Mouse (Mus musculus) intestine, embryonic 14.5 days (tissue): ENCODE measurements around the gene Siva1. TPM values are rescaled to one million over a fixed set of nuclear protein-coding genes. Genes with fewer than 3 reads are reported as not detected.
A peak's percentile ranks its signal among the peaks of the same experiment; 100 is the strongest.

Experiments used
- ATAC-seq: fragments of 200-750 bp; cut with Nextera tagmentation; replicated peaks from 2 replicates; pipeline ENCODE4 v1.8.0; 2017; ENCODE audit warnings: low read depth, moderate number of reproducible peaks, moderate TSS enrichment, moderate library complexity; ENCODE audit not compliant: low FRiP score, low TSS enrichment
- DNase-seq: peaks from one replicate; pipeline ENCODE4 v3.0.0-alpha.2; 2018; ENCODE audit warnings: low spot score
- H3K27ac ChIP-seq: fragments of 300-500 bp; sonication (generic); 2 replicates; pipeline ENCODE4 v1.5.1; 2014; ENCODE audit warnings: low read depth, mild to moderate bottlenecking, control low read depth
- H3K27me3 ChIP-seq: fragments of 300-500 bp; sonication (generic); replicated peaks from 2 replicates; pipeline ENCODE4 v1.6.1; 2014; ENCODE audit warnings: low read length, control low read depth; ENCODE audit not compliant: control insufficient read depth, insufficient read depth
- H3K36me3 ChIP-seq: fragments of 300-500 bp; sonication (generic); 2 replicates; pipeline ENCODE4 v1.6.1; 2014; ENCODE audit warnings: low read length, control low read depth; ENCODE audit not compliant: control insufficient read depth, insufficient read depth
- H3K4me1 ChIP-seq: fragments of 300-500 bp; sonication (generic); replicated peaks from 2 replicates; pipeline ENCODE4 v1.6.1; 2014; ENCODE audit warnings: low read length, control low read depth, mixed read lengths; ENCODE audit not compliant: control insufficient read depth, insufficient read depth
- H3K4me2 ChIP-seq: fragments of 300-500 bp; sonication (generic); 2 replicates; pipeline ENCODE4 v1.6.1; 2014; ENCODE audit warnings: low read length
- H3K4me3 ChIP-seq: fragments of 300-500 bp; sonication (generic); 2 replicates; pipeline ENCODE4 v1.5.1; 2014; ENCODE audit warnings: low read depth, low read length, control low read depth, mixed read lengths
- H3K9ac ChIP-seq: fragments of 300-500 bp; sonication (generic); 2 replicates; pipeline ENCODE4 v1.6.1; 2014; ENCODE audit warnings: mild to moderate bottlenecking, low read length
- H3K9me3 ChIP-seq: fragments of 300-500 bp; sonication (generic); 2 replicates; pipeline ENCODE4 v1.6.1; 2016; ENCODE audit warnings: low read length, control low read depth; ENCODE audit not compliant: control insufficient read depth
- WGBS: fragments of 180-500 bp; shearing (Covaris S2); extraction: QIAGEN DNeasy Blood & Tissue Kit; methylation state at CpG from one replicate; pipeline ENCODE4 v1.1.7; 2014; 5-methylcytosine and 5-hydroxymethylcytosine counted together
- polyA plus RNA-seq: library from polyadenylated mRNA; unstranded; fragments of >200 nt; fragmentation: Nextera tagmentation; extraction: Ambion mirVana; gene quantifications from 2 replicates; pipeline ENCODE4 v1.2.1, GENCODE M21; 2014

Gene Siva1
- 315 and 324 TPM in 2 replicates for polyA plus RNA-seq

DNA sequence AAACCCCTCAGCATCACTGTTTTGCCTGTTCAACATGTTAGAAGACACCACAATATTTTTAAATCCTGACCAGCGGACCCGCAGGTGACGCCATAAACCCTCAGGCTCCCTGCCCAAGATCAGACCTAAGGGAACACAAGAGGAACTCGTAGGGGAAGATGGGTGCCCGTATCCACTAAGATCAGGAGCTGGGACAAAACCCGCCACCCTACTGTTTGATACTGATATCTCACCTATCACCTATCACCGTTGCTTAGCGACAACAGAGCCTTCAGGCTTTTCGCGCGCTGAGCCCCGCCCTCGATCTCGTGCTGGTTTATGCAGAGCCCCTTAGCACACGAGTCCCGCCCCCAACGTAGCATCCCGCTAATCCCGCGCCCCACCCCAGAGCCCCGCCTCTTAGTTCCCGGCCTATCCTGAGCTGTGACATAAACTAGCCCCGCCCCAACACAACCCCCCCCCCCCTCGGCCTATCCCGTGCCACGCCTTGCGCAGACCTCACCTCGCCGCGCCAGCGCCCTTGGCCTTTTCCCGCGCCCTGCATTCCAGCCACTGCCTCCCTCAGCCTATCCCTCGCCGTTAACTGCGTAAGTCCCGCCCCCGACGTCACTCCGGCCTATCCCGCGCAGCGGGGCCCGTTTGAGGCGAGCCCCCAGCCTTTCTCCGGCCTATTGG lies at the start of gene Siva1:
Gene Siva1, plus strand, starts transcription at position 500 of the 675 bp plus-strand sequence.
- peaks cover 16% of the 10 kb centered on the region for H3K4me1 ChIP-seq
- peak within 1 kb of the TSS; percentile 87 for H3K27ac ChIP-seq
- no peaks in the 10 kb centered on the region for H3K27me3 ChIP-seq
- ATAC-seq (peak; percentile 98), DNase-seq (peak; percentile 95)
- peak within 1 kb of the TSS; percentile 93 for H3K4me3 ChIP-seq
- 1% methylated on average over 45 of the region's 46 CpGs for WGBS
- peak within 1 kb of the TSS; percentile 88 for H3K4me2 ChIP-seq
- peaks cover 16% of the 10 kb centered on the region for H3K36me3 ChIP-seq
- H3K9ac ChIP-seq, result peak within 1 kb of the TSS; percentile 81
- H3K9me3 ChIP-seq, result no peaks in the 10 kb centered on the region

- no peak overlapping the region for H3K4me3 ChIP-seq
- no peaks in the 10 kb centered on the region for H3K27me3 ChIP-seq
- no peak overlapping the region; the same call in none of the 2 replicates for H3K27ac ChIP-seq
- H3K9me3 ChIP-seq, result no peaks in the 10 kb centered on the region
- H3K4me1 ChIP-seq, result peaks cover 25% of the 10 kb centered on the region
- DNase-seq, result no peak
- no peak for ATAC-seq
- H3K4me2 ChIP-seq, result no peak overlapping the region
- H3K36me3 ChIP-seq, result no peaks in the 10 kb centered on the region
- 38% methylated on average over 4 of the region's 4 CpGs for WGBS
- H3K9ac ChIP-seq, result no peak overlapping the region
These were observed 49.5 kb upstream of the Siva1 start for GRCm38 (mm10) chr12:112594989-112595388.

DNA sequence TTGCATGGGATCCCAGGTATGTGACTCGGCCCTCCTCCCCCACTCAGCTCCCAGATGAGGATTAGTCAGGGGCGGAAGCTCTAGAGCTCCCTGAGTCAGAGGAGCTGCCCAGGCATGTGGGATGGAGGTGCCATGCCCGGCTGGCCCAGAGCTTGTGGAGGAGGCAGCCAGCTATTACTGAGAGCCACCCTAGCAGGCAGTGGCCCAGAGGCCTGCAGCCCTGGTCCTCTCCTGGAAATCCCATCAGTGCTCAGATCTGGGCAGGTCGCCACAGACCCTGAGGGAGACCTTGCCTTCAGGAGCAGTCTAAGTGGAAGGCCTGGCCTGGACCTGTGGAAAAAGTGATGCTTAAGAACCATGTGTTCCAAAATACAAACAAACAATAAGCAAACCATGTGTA lies 48.9 kb upstream of the Siva1 start:
- 76% methylated on average over 4 of the region's 4 CpGs for WGBS
- Histone ChIP-seq H3K27me3 (no peaks in the 10 kb centered on the region), H3K4me1 (peaks cover 21% of the 10 kb centered on the region), H3K27ac (no peak overlapping the region), H3K9me3 (no peaks in the 10 kb centered on the region), H3K36me3 (no peaks in the 10 kb centered on the region), H3K4me2 (no peak overlapping the region), H3K4me3 (no peak overlapping the region), H3K9ac (no peak overlapping the region)
- ATAC-seq, result no peak
- DNase-seq, result no peak

DNA sequence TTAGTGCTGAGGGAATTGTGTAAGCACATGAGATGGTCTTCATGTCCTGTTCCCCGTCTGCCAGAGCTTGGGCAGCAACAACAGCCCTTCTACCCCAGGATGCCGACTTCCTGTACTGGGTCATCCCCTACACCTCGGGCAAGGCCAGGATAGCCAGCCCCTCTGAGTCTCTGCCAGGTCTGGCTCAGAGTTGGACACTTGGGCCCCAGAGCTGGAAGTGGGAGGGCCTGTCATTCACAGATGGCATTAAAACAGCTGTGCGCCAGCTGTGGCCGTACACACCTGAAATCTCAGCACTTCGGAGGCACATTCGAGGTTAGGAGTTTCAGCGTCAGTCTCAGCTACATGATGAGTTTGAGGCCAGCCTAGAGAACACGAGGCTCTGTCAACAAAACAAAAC lies 48.0 kb upstream of the Siva1 start:
- Histone ChIP-seq H3K36me3 (no peaks in the 10 kb centered on the region), H3K4me2 (no peak overlapping the region), H3K4me1 (peaks cover 21% of the 10 kb centered on the region), H3K27ac (no peak overlapping the region), H3K4me3 (no peak overlapping the region), H3K9ac (no peak overlapping the region), H3K9me3 (no peaks in the 10 kb centered on the region), H3K27me3 (no peaks in the 10 kb centered on the region)
- ATAC-seq (no peak), DNase-seq (no peak)
- 68% methylated on average over 9 of the region's 9 CpGs for WGBS

DNA sequence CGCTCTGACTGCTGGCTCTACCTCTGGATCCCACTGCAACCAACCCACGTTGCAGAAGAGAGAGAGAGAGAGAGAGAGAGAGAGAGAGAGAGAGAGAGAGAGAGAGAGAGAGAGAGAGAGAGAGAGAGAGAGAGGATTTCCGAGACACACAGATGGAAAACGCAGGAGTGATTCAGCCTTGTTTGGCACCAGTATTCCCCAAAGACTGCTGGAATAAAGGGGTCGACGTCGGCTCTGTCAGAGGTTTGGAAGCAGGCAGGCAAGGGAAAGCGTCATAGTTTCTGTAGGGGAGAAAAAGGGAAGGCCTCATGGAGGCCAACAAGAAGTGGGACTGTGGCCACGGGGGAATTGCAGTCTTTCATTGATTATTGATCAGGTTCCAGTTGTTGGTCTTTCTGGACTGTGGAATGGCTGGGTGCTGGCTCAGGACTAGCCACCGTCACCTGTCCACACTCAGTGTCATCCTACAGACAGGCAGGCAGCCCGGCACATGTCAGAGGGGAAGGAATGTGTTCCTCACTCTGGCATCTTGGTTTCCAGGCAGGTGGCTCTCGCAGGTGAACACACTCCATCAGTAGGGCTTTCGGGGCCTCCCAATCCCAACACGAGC lies 47.5 kb upstream of the Siva1 start:
- Histone ChIP-seq H3K4me2 (no peak overlapping the region), H3K27me3 (no peaks in the 10 kb centered on the region), H3K9ac (no peak overlapping the region), H3K4me3 (no peak overlapping the region), H3K4me1 (peaks cover 21% of the 10 kb centered on the region), H3K36me3 (no peaks in the 10 kb centered on the region), H3K27ac (no peak overlapping the region), H3K9me3 (no peaks in the 10 kb centered on the region)
- no peak for DNase-seq
- ATAC-seq, result no peak
- 74% methylated on average over 14 of the region's 14 CpGs for WGBS

GRCm38 (mm10) chr12:112597618-112598017 lies 46.9 kb upstream of the Siva1 start:
- H3K9ac ChIP-seq, result no peak overlapping the region
- no peaks in the 10 kb centered on the region for H3K27me3 ChIP-seq
- WGBS, result 90% methylated on average over 8 of the region's 8 CpGs
- no peak overlapping the region for H3K27ac ChIP-seq
- H3K4me3 ChIP-seq, result no peak overlapping the region
- peaks cover 21% of the 10 kb centered on the region for H3K4me1 ChIP-seq
- H3K4me2 ChIP-seq, result no peak overlapping the region
- H3K36me3 ChIP-seq, result no peaks in the 10 kb centered on the region
- DNase-seq (no peak), ATAC-seq (no peak)
- H3K9me3 ChIP-seq, result no peaks in the 10 kb centered on the region

DNA sequence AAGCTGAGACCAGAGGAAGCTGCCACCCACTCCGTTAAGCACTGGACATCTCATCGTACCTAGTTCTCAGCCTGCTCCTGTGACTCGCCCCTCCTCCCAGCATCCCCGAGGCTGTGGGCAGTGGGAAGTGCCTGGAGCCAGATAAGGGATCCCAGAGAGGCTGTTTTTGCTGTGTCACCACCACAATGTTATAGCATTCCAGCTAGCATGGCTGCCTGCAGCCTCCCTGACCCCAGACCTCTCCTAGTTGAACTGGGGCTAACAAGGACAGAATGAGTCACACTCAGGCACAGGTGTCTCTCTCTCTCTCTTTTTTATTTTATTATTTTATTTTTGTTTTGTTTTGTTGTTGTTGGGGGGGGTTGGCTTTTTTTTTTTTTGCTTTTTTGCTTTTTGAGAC lies 45.3 kb upstream of the Siva1 start:
- peaks cover 13% of the 10 kb centered on the region for H3K4me1 ChIP-seq
- DNase-seq (no peak), ATAC-seq (no peak)
- H3K27ac ChIP-seq, result no peak overlapping the region
- no peaks in the 10 kb centered on the region for H3K27me3 ChIP-seq
- WGBS, result 35% methylated on average over 4 of the region's 4 CpGs
- no peak overlapping the region for H3K4me2 ChIP-seq
- no peaks in the 10 kb centered on the region for H3K36me3 ChIP-seq
- H3K9me3 ChIP-seq, result no peaks in the 10 kb centered on the region
- no peak overlapping the region for H3K9ac ChIP-seq
- no peak overlapping the region for H3K4me3 ChIP-seq

- peaks cover 6% of the 10 kb centered on the region; the same call in 1 of the 2 replicates for H3K4me1 ChIP-seq
- WGBS, result 86% methylated on average over 30 of the region's 30 CpGs
- no peak for DNase-seq
- H3K27me3 ChIP-seq, result no peaks in the 10 kb centered on the region
- H3K27ac ChIP-seq, result no peak overlapping the region
- no peaks in the 10 kb centered on the region for H3K9me3 ChIP-seq
- no peak overlapping the region for H3K4me2 ChIP-seq
- no peak overlapping the region for H3K9ac ChIP-seq
- no peak for ATAC-seq
- no peaks in the 10 kb centered on the region for H3K36me3 ChIP-seq
- H3K4me3 ChIP-seq, result no peak overlapping the region
These were observed 44.4 kb upstream of the Siva1 start for GRCm38 (mm10) chr12:112599942-112600611.
